Mouse (Mus musculus) thymus, postnatal 25 days (tissue): ENCODE results near the gene Armc8.
"Not testable (repeated sequence)": the region's sequence is repeated elsewhere in the genome, so short reads cannot be mapped to it uniquely, and the experiment has no call there.

ENCODE experiments used
- DNase-seq: peaks from one replicate; pipeline ENCODE4 v3.0.0; 2022

Gene Armc8

DNA sequence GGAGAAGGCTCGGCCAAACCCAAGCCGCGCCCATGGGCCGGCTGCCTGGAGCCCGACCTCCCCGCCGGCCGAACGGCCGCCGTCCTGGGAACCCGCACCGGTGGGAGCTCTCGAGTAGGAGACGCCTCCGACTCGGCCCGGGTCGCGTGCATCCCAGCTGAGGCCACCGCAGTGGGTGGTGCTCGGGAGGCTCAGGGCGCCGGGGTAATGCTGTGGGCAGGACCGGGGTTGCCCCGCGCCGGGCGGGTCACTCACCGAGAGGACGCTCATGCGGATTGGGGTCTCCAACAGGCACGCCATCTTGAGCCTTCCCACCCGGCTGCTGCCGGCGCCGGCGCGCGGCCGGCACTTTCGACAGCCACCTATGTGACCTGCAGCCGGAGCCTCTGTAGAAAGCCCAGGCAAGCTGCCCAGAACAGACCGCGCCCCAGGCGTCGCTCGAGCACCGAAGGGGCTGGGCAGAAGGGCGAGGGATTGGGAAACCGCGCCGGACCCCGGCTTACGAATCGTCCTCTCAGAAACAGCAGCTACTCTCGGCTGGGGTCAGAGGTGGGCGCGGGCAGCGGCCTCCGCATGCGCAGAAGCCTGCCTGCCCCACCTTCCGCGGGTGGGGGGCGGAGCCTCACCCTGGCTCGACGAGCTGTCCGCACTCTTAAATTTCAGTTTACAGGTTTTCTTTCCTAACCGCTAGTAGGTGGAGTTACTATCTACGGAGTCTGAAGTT, at the start of gene Armc8:
TSS of gene Armc8 (minus strand) at position 553 of the 724 bp plus-strand sequence.
- peak; percentile 93 for DNase-seq

DNA sequence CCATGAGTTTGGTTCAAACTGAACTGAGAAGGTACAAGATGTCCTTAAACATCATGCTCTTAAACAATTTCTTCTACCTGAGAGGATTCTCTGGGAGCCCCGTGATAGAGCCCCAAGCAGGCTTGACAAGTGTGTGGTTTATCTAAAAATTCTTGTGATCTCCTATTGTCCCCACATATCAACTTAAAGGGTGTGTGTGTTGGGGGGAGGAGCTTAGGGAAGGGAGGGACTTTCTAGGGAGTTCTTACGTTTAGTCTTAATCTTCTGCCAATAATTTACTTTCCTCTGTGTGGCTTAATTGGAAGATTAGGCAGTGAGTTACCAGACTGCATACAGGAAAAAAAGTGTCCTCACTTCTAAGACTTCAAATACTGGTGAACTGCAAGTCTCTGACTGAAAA, 43.5 kb upstream of the Armc8 start, which contains the start of gene A4gnt:
TSS of gene A4gnt (plus strand) at position 301 of the 400 bp plus-strand sequence.
- no peak for DNase-seq

GRCm38 (mm10) chr9:99603566-99603965, 34.9 kb upstream of the Armc8 start:
- DNase-seq = no peak

DNA sequence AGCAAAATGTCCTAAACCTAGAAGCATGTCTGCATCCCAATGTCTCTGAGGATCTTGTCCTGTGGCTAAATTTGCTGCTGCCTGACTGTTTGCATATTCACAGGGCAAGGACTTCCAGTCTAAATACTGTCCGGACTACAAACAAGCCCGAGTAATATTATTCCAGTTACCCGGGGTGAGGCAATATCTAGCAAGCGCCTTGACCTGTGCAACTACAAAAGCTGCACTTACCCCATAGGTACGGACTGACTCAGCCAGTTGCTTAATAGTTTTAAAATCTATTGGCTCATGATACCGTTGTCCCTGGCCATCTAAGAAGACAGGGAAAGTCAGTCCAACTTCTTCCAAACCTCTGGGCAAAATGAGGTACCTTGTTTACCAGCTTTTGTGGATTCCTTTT, 30.4 kb upstream of the Armc8 start:
- DNase-seq = not testable (repeated sequence)

DNA sequence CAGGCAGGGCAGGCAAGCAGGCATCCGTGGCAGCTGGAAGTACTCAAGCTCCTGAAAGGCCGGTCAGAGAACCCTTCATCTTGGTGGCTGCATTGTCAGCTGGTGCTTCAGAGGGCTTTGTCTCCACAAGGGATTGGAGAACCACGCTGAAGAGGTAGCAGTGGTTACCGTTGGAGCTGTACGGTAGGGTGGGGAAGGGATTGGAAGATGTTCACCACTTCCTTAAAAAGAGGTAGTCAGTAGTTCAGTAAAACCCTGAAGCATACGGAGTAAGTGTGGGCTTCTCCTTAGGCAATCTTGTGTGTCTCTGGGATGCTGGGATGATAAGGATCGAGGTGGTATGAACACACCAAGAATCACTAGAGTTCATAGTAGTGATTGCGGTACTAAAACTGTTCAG, 22.4 kb upstream of the Armc8 start:
- no peak for DNase-seq

DNA sequence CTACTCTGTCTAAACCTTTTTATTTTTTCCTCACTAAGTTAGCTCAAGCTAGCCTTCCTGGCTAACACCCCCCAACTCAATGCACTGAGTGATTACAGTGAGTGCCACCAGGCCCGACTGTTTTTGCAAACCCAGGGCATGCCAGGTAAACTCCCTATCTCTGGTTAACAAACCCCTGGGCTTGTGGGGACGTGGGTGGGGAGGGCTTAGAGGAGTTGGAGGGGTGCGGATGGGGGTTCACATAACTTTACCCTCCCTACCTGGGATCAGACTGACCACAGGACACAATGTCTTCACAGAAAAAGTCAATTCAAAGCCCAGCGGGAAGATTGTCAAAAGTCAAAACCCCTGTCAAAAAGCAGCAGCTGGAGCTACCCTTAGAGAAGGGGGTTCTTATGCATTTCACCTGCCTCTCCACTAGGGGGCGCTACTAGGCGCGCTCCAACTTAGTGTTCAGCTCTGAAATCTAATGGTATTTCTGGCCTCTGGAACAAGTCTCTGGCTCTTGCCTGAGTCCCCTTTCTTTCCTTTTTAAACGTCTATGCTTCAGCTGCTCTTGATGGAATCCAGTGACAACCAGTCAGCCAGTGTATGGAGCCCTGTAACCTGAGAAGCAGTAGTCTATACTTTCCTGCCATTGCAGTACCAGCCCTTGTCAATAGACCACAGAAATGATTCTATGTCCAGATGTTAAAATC, 19.0 kb upstream of the Armc8 start:
- peak; percentile 45 for DNase-seq

GRCm38 (mm10) chr9:99580655-99581054, 12.0 kb upstream of the Armc8 start:
- DNase-seq = peak; percentile 31

DNA sequence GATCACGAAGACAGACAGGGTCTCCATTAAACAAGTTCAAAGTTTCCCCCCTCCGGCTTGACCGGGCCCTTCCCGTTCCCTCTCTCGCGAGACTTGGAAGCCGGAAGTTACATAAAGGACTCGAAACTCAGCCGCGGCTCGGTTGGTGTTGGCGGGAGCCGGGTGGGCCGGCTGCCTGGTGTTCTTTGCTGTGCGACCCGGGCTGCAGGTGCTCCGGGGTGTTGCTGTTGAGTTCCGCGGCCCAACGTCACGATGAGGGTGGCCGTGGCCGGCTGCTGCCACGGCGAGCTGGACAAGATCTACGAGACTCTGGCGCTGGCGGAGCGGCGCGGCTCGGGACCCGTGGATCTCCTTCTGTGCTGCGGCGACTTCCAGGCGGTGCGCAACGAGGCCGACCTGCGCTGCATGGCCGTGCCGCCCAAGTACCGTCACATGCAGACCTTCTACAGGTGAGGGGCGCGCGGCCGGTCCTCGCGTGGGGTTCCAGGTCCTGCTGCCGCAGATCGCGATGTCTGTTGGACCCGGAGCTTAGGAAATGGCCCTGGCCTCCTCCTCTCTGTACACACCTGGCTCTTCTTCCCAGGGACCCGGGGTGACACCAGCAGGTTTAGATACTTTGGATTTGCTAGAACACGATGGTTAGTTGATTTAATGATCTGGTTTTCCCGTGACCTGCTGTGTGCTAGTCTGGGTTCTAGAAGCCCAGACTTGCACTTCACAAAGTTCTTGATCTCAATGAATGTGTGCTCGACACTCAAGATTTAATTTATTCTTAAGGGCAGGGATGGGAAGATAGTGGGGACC, 7.2 kb upstream of the Armc8 start, which contains the start of gene Dbr1:
TSS of gene Dbr1 (plus strand) at position 123 of the 804 bp plus-strand sequence.
- DNase-seq = peak; percentile 93

- no peak for DNase-seq
Measured at GRCm38 (mm10) chr9:99569071-99569397, 335 bp upstream of the Armc8 start.

- DNase-seq = no peak
Measured at GRCm38 (mm10) chr9:99568023-99568346, 714 bp downstream of the Armc8 start.

DNA sequence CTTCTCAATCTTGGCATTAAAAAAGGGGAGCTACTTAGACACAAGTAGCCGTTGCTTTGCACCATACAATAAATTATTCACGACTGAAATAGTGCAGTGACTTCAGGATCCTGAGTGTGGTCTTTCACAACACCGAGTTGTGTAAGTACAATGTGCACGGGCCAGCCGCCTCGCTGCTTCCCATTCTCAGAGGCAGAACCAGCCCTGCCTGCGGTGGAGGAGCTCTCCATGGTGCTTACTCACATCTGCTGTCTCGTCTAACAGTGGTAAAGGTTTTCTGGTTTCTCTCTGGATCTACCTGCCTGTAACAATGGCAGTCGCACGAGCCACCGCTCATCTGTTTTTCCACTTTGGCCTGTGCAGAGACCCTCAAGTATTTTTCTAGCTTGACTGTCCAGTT, 5.0 kb downstream of the Armc8 start:
- DNase-seq = peak; percentile 65

- no peak for DNase-seq
Measured at GRCm38 (mm10) chr9:99560389-99560788, 8.3 kb downstream of the Armc8 start.

GRCm38 (mm10) chr9:99559557-99559904, 9.2 kb downstream of the Armc8 start:
- DNase-seq = no peak

- no peak for DNase-seq
Measured at GRCm38 (mm10) chr9:99558824-99559556, 9.7 kb downstream of the Armc8 start.

DNA sequence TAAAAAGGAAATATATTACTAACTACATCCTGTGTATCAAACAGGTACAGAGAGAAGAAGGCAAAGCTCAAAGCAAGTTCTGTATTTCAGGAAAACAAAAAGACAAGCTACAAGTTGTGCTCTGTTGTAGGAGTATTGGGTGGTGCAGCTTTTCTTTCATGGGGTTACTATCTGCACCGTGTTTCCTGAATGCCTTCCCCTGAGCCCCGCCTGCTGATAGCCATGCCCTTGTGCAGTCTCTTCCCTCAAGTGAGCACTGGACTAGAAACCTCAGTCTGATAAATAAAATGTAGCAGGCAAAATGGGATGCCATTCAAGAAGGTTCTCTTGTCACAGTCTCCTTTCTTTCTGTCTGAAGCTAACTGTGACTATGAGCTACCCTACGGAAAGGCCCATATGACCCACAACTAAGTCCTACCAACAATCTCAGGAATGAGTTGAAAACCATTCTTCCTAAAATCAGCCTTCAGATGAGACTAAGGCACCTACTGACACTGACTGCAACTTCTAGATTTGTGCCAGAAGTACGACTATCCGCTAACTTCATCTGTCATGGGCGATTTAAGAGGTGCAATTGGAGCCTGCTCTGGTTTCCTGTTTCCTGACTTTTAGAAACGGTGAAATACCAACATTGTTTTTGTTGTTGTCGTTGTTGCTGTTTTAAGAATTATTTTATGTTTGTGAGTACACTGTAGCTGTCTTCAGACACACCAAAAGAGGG, 11.0 kb downstream of the Armc8 start:
- no peak for DNase-seq

GRCm38 (mm10) chr9:99555253-99555652, 13.4 kb downstream of the Armc8 start:
- DNase-seq = no peak

GRCm38 (mm10) chr9:99554052-99554451, 14.6 kb downstream of the Armc8 start:
- DNase-seq = no peak

DNA sequence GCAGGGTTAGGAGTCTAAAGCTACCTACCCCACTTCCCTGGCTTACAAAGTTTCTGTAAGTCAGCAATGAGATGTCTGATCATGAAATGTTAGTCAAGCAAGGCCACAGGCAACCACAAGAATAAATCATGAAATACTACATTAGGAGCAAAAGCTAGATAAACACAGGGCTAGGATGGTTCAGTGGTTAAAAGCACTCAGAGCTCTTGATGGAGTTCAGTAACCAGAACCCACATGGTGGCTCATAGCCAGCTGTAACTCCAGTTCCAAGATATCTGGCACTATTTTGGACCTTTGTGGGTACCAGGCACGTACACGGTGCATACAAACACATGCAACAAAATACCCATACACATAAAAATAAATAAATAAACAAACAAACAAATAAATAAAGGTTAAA, 15.7 kb downstream of the Armc8 start:
- DNase-seq = no peak

DNA sequence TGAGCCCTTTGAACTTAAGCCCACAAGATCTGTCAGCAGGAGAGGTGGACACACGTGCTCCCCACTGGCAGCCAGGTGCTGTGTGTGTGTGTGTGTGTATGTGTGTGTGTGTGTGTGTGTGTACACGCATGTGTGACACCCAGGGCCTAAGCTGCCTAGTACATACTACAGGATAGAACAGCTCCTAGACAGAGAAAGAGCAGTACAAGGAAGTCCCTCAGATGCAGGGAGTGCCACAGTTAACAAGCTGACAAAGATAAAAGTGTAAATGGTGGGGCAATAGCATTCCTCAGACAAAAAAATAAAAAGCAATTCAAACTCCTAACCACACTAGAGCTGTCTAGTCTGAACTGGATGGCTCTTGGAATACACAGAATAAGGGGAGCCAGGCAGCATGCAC, 16.6 kb downstream of the Armc8 start:
- no peak for DNase-seq

DNA sequence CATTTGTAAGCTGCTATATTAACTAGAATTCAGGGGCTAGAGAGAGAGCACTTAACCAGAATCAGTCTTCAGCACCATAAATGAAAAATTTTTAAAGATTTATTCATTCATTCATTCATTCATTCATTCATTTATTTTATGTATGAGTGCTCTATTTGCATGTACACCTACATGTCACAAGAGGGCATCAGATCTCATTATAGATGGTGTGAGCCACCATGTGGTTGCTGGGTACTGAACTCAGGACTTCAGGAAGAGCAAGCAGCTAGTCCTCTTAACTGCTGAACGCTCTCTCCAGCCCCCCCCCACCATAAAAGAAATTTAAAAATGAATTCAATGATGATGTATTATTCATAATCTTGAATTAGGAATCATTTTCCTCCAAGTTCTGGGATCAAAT, 22.4 kb downstream of the Armc8 start:
- no peak for DNase-seq

DNA sequence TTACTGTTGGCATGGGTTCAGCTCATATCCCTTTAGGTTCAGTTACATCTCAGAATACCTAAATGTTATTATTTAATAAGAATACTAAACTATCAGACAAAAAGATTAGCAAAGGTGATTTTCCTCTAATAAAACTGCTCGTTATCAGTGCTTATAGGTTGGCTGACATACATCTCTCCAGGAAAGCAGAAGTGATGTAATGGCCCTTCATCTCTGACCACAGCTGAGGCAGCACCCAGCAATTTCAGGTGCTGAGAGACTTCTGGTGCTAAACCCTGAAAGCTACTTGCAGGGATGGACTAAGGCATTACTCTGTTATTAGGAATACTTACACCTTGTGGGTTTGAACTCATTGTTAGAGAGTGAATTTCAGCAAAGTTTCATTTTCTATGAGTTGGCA, 36.8 kb downstream of the Armc8 start:
- no peak for DNase-seq

DNA sequence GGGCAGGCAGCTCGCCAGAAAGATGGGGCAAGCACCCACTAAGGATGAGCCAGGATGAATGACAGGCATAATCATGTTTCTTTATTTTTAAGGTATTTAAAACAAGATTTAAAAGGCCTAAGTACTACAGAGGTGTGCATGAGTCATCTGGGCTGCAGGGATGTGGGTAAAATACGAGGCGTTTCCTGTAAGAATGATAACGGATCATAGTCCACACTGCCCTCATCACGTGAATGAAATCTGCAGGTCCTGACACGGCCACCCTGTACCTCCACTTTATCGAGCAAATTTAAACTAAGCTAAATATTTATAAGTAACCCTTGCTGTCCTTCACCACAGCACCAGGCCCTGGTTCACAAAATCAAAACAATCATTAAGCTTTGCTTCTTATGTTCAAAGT, 62.8 kb downstream of the Armc8 start:
- DNase-seq = no peak

GRCm38 (mm10) chr9:99499336-99499735, 69.4 kb downstream of the Armc8 start:
- DNase-seq = no peak
